Mouse (Mus musculus) neural tube, embryonic 11.5 days (tissue): ENCODE measurements around the gene Sec22a. TPM values are rescaled to one million over a fixed set of nuclear protein-coding genes. Genes with fewer than 3 reads are reported as not detected.

ENCODE experiments used
- polyA plus RNA-seq: library from polyadenylated mRNA; unstranded; fragments of >200 nt; fragmentation: Nextera tagmentation; extraction: Ambion mirVana; gene quantifications from 2 replicates; pipeline ENCODE4 v1.2.1, GENCODE M21; 2014

Sec22a gene
- polyA plus RNA-seq, 1 experiment from 2014 or later = 35.3 TPM

Other genes with a start within 250 kb of the Sec22a start
- 1.9 and 2.3 TPM in 2 replicates for gene Adcy5, start 209.0 kb downstream of the Sec22a start, polyA plus RNA-seq
- gene Pdia5, start 127.0 kb upstream of the Sec22a start, polyA plus RNA-seq = 11.4 and 14.2 TPM in 2 replicates
- 28.1 and 28.9 TPM in 2 replicates for gene Sema5b, start 177.2 kb upstream of the Sec22a start, polyA plus RNA-seq